Mouse (Mus musculus) forebrain, embryonic 16.5 days (tissue): ENCODE results near the gene Brms1. TPM values are rescaled to one million over a fixed set of nuclear protein-coding genes. Genes with fewer than 3 reads are reported as not detected.

Experiments
- ATAC-seq: fragments of 200-750 bp; cut with Nextera tagmentation; 2 replicates; pipeline ENCODE4 v1.8.0; 2017; ENCODE audit warnings: mild to moderate bottlenecking, moderate library complexity
- H3K27ac ChIP-seq: fragments of 300-500 bp; sonication (generic); 2 replicates; pipeline ENCODE4 v1.5.1; 2014; ENCODE audit warnings: low read length, control low read depth
- H3K27me3 ChIP-seq: fragments of 300-500 bp; sonication (generic); replicated peaks from 2 replicates; pipeline ENCODE4 v1.6.1; 2014; ENCODE audit warnings: low read length; ENCODE audit not compliant: control insufficient read depth, insufficient read depth
- H3K36me3 ChIP-seq: fragments of 300-500 bp; sonication (generic); 2 replicates; pipeline ENCODE4 v1.6.1; 2014; ENCODE audit not compliant: control insufficient read depth, insufficient read depth
- H3K4me1 ChIP-seq: fragments of 300-500 bp; sonication (generic); replicated peaks from 2 replicates; pipeline ENCODE4 v1.6.1; 2014; ENCODE audit warnings: low read length; ENCODE audit not compliant: control insufficient read depth, insufficient read depth
- H3K4me2 ChIP-seq: fragments of 300-500 bp; sonication (generic); 2 replicates; pipeline ENCODE4 v1.6.1; 2014; ENCODE audit warnings: mild to moderate bottlenecking, low read length, control low read depth
- H3K4me3 ChIP-seq: fragments of 300-500 bp; sonication (generic); replicated peaks from 2 replicates; pipeline ENCODE4 v1.5.1; 2014; ENCODE audit warnings: mild to moderate bottlenecking, low read length, control low read depth
- H3K9ac ChIP-seq: fragments of 300-500 bp; sonication (generic); replicated peaks from 2 replicates; pipeline ENCODE4 v1.6.1; 2014; ENCODE audit warnings: low read depth, low read length, control low read depth
- H3K9me3 ChIP-seq: fragments of 300-500 bp; sonication (generic); 2 replicates; pipeline ENCODE4 v1.6.1; 2016; ENCODE audit warnings: low read length; ENCODE audit not compliant: control insufficient read depth
- WGBS: fragments of 180-500 bp; shearing (Covaris S2); extraction: QIAGEN DNeasy Blood & Tissue Kit; methylation state at CpG from one replicate; pipeline ENCODE4 v1.1.7; 2014; 5-methylcytosine and 5-hydroxymethylcytosine counted together
- polyA plus RNA-seq: library from polyadenylated mRNA; unstranded; fragments of >200 nt; fragmentation: Nextera tagmentation; extraction: Ambion mirVana; gene quantifications from 2 replicates; pipeline ENCODE4 v1.2.1, GENCODE M21; 2015

Gene Brms1
- polyA plus RNA-seq, 1 experiment from 2014 or later = 51.2 TPM

DNA sequence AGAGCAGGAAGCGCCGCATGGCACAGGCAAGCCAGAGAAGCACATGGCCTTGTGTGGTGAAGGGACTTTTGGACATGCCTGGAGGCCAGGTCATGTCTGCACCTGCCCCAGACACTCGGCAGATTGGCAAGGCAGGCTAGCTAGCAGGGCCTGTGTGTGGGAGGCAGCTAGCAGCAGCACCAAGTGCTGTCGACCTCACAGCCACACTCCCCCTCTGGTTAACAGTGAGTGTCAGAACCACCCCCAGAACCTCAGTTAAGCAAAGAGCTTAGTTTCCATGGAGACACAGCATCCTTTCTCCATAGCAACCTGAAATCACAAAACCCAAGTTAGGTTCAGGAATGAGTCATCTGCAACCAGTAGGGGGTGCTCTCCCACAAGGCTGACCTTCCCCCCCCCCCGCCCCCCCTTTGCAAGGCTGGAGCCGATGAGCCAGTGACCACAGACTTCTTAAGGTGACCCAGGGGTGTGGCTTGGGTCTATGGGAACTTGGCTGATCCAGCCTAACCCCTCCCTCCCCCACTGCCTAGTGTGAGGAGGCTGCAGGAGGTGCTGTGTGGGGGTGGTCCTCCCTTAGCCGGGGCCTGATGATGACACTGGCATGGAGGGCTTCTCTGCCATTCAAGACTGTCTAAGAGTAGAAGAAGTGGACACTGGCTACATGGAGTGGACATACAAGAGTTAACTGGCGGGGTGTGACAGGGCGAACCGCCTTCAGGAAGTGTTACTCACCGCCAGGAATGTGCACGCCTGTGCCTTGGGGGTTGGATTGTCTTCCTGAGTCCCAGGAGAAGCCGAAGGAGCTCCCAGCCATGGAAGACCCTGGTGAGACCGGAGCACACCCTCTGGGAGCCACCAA is 9.1 kb downstream of the Brms1 start, which contains the start of gene Rin1:
Rin1 (plus strand) TSS at position 435 of the 859 bp plus-strand sequence.
- peaks cover 23% of the 10 kb centered on the region for H3K27me3 ChIP-seq

GRCm38 (mm10) chr19:5051031-5051430 is 9.9 kb downstream of the Brms1 start:
- Histone ChIP-seq H3K27ac (no peak overlapping the region), H3K9me3 (no peaks in the 10 kb centered on the region), H3K4me1 (peaks cover 4% of the 10 kb centered on the region; the same call in 1 of the 2 replicates), H3K36me3 (0 out of 2 replicates have a peak, but pooled peaks cover 5% of the 10 kb centered on the region), H3K9ac (no peak overlapping the region), H3K4me3 (no peak overlapping the region), H3K4me2 (no peak overlapping the region), H3K27me3 (peaks cover 23% of the 10 kb centered on the region)
- peak; percentile 3; the same call in 1 of the 2 replicates for ATAC-seq
- whole genome bisulfite sequencing = 9% methylated on average over 17 of the region's 17 CpGs

More for the DNA sequence above, 9.1 kb downstream of the Brms1 start, which contains the start of gene Rin1:
- no peak within 1 kb of the TSS for H3K9ac ChIP-seq
- 0 out of 2 replicates have a peak, but pooled peaks cover 5% of the 10 kb centered on the region for H3K36me3 ChIP-seq
- H3K4me3 ChIP-seq = no peak within 1 kb of the TSS
- peaks cover 4% of the 10 kb centered on the region; the same call in 1 of the 2 replicates for H3K4me1 ChIP-seq
- ATAC-seq = peak; percentile 75
- WGBS = 19% methylated on average over 14 of the region's 14 CpGs
- peak within 1 kb of the TSS; percentile 43; the same call in 1 of the 2 replicates for H3K27ac ChIP-seq
- no peak within 1 kb of the TSS for H3K4me2 ChIP-seq
- H3K9me3 ChIP-seq = no peaks in the 10 kb centered on the region

DNA sequence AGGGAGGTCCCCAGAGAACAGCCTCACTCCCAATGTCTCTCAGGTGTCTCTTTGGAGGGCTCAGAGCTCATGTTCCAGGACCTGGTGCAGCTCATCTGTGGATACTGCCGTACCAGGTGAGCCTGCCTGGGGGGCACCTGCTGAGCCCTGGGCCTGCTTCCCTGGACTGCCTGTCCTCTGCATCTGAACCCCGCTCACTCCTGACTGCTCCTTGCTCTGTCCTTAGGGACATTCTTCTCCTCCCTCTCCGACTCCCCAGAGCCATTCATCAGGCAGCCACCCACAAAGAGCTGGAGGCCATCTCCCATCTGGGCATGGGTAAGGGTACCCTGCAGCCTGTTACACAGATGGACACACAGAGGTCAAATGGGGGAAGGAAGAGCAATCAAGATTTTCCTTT is 10.4 kb downstream of the Brms1 start:
- no peak overlapping the region for H3K9ac ChIP-seq
- peaks cover 23% of the 10 kb centered on the region for H3K27me3 ChIP-seq
- no peak for ATAC-seq
- H3K4me1 ChIP-seq = peaks cover 4% of the 10 kb centered on the region
- no peaks in the 10 kb centered on the region for H3K9me3 ChIP-seq
- no peak overlapping the region for H3K27ac ChIP-seq
- no peak overlapping the region for H3K4me3 ChIP-seq
- 0 out of 2 replicates have a peak, but pooled peaks cover 5% of the 10 kb centered on the region for H3K36me3 ChIP-seq
- H3K4me2 ChIP-seq = no peak overlapping the region
- 41% methylated on average over 3 of the region's 3 CpGs for WGBS

- Histone ChIP-seq H3K4me3 (no peak overlapping the region), H3K36me3 (0 out of 2 replicates have a peak, but pooled peaks cover 3% of the 10 kb centered on the region), H3K27ac (no peak overlapping the region), H3K4me1 (peaks cover 4% of the 10 kb centered on the region), H3K27me3 (peaks cover 23% of the 10 kb centered on the region), H3K9me3 (no peaks in the 10 kb centered on the region), H3K9ac (no peak overlapping the region), H3K4me2 (no peak overlapping the region)
- WGBS = 33% methylated on average over 25 of the region's 25 CpGs
- ATAC-seq = no peak
Observed at GRCm38 (mm10) chr19:5052166-5052822, 11.1 kb downstream of the Brms1 start.

- Histone ChIP-seq H3K9me3 (no peaks in the 10 kb centered on the region), H3K4me1 (peaks cover 4% of the 10 kb centered on the region), H3K4me2 (no peak overlapping the region), H3K27ac (no peak overlapping the region), H3K4me3 (no peak overlapping the region), H3K36me3 (no peaks in the 10 kb centered on the region), H3K9ac (no peak overlapping the region), H3K27me3 (peaks cover 23% of the 10 kb centered on the region)
- ATAC-seq = no peak
- WGBS = 62% methylated on average over 17 of the region's 17 CpGs
Observed at GRCm38 (mm10) chr19:5052853-5053252, 11.7 kb downstream of the Brms1 start.

DNA sequence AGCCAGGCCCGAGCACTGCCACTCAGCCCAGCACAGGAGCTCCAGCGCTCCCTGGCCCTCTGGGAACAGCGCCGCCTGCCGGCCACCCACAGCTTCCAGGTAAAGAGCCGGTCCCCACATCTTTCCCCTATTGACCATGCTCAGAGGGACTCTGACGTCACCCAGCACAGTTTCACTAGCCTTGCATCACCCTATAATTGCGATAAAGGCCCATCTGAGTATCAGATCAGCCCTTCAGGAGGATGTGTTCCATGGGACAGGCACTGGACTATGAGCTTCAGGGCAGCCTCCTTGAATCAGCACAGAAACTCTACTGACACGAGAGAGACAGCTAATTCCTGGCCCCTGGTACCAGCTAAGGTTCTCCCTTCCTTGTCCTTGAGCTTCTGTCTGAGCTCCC is 12.8 kb downstream of the Brms1 start:
- no peak for ATAC-seq
- H3K9ac ChIP-seq = no peak overlapping the region
- no peak overlapping the region for H3K4me2 ChIP-seq
- H3K27ac ChIP-seq = no peak overlapping the region
- H3K4me1 ChIP-seq = peaks cover 4% of the 10 kb centered on the region
- no peak overlapping the region for H3K4me3 ChIP-seq
- no peaks in the 10 kb centered on the region for H3K9me3 ChIP-seq
- no peaks in the 10 kb centered on the region for H3K36me3 ChIP-seq
- WGBS = 16% methylated on average over 9 of the region's 9 CpGs
- peaks cover 23% of the 10 kb centered on the region for H3K27me3 ChIP-seq

DNA sequence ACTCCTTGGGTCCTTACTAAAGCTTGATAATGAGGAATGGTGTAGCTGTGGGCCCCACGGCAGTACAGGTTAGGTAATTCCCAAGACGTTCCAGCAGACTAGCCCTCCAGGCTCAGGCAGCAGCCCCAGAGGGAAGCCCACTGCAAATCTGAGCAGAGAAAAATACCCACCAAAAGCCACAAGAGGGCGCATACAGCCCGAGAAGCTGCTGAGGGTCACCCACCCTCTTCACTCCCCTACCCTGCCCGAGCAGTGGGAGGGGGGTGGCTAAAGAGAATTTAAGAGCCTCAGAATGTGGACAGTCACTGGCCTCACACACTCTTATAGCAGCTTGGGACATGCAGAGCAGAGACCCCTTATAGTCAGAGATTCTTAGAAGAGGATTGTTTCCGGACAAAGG is 15.1 kb downstream of the Brms1 start:
- Histone ChIP-seq H3K27me3 (peaks cover 14% of the 10 kb centered on the region), H3K9ac (no peak overlapping the region), H3K36me3 (no peaks in the 10 kb centered on the region), H3K4me2 (no peak overlapping the region), H3K27ac (no peak overlapping the region), H3K9me3 (no peaks in the 10 kb centered on the region), H3K4me1 (peaks cover 9% of the 10 kb centered on the region), H3K4me3 (no peak overlapping the region)
- WGBS = 11% methylated on average over 6 of the region's 6 CpGs
- peak; percentile 29 for ATAC-seq

DNA sequence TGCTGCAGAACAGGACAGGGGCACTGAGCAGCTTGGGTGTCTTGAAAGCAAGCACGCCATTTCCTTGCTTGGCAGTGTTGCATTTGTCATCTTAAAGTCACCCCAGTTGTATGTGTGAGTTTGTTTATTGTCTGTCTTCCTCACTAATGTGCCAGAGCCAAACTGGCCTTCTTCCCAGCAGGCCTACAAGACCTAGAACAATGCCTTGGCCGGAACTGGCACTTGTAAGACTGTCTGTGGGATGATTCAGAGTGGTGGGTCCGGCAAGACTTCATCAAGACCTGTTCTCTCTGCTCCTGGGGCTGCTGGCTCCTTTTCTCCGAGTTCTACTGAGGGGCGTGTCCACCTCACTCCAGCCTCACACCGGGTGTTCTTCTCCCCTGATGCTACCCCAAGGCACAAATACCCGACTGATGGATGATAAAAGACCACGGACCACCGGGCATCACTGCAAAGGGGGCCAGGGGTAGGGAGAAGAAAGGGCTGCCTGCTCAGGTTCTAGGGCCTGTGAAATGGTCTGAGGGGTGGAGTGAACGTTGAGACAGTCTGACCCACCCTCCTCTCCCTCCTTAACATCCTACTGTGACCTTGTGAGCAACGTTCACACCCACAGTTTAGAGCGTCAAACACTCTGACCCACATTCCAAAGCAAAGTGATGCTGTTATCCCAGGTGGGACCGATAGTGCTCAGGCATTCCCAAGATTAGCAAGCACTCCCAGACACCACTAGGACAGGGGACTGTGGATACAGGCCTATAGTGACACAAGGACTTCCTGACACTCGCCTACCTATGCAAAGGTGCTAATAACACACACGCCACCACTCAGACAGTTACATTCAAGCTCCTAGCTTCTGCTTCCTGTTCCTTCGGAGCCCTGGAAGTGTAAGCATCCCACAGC is 17.0 kb downstream of the Brms1 start:
- H3K4me3 ChIP-seq = no peak overlapping the region
- H3K9me3 ChIP-seq = no peaks in the 10 kb centered on the region
- ATAC-seq = no peak
- H3K36me3 ChIP-seq = no peaks in the 10 kb centered on the region
- no peak overlapping the region for H3K27ac ChIP-seq
- 27% methylated on average over 16 of the region's 16 CpGs for WGBS
- no peak overlapping the region for H3K9ac ChIP-seq
- no peak overlapping the region for H3K4me2 ChIP-seq
- peaks cover 10% of the 10 kb centered on the region for H3K4me1 ChIP-seq
- no peaks in the 10 kb centered on the region for H3K27me3 ChIP-seq
